Mouse (Mus musculus) thymus, adult 18-20 months (tissue): ENCODE data around the gene Scnn1b.

Experiments used
- DNase-seq, 2 experiments: peaks; one replicate each; pipeline ENCODE4 v3.0.0; 2022; ENCODE audit warnings: mixed read lengths in 2 of 2

Scnn1b gene

GRCm38 (mm10) chr7:121924361-121924760 is 59.5 kb downstream of the Scnn1b start:
- no peak for DNase-seq

GRCm38 (mm10) chr7:121927882-121928281 is 63.0 kb downstream of the Scnn1b start:
- DNase-seq = no peak

- DNase-seq = no peak
Observed at GRCm38 (mm10) chr7:121931246-121931645, 66.4 kb downstream of the Scnn1b start.

- no peak for DNase-seq
Observed at GRCm38 (mm10) chr7:121933675-121934074, 68.8 kb downstream of the Scnn1b start.

- DNase-seq = peak; percentile 16 to 22
Observed at GRCm38 (mm10) chr7:121934346-121934745, 69.5 kb downstream of the Scnn1b start.

GRCm38 (mm10) chr7:121935906-121936794 is 71.3 kb downstream of the Scnn1b start:
- DNase-seq = no peak

GRCm38 (mm10) chr7:121936861-121937630 is 72.2 kb downstream of the Scnn1b start:
- no peak for DNase-seq

GRCm38 (mm10) chr7:121938124-121938891 is 73.5 kb downstream of the Scnn1b start:
- DNase-seq = no peak

- DNase-seq = no peak
Observed at GRCm38 (mm10) chr7:121939244-121939643, 74.4 kb downstream of the Scnn1b start.

- DNase-seq = no peak
Observed at GRCm38 (mm10) chr7:121939729-121940128, 74.9 kb downstream of the Scnn1b start.

GRCm38 (mm10) chr7:121941016-121941415 is 76.2 kb downstream of the Scnn1b start:
- no peak for DNase-seq

GRCm38 (mm10) chr7:121941640-121942039 is 76.8 kb downstream of the Scnn1b start:
- DNase-seq = no peak

GRCm38 (mm10) chr7:121942371-121942770 is 77.5 kb downstream of the Scnn1b start:
- no peak for DNase-seq

GRCm38 (mm10) chr7:121946196-121946595 is 81.4 kb downstream of the Scnn1b start:
- no peak for DNase-seq

- no peak for DNase-seq
Observed at GRCm38 (mm10) chr7:121947513-121947912, 82.7 kb downstream of the Scnn1b start.

- DNase-seq = no peak
Observed at GRCm38 (mm10) chr7:121954891-121955669, 90.2 kb downstream of the Scnn1b start.

- DNase-seq = no peak
Observed at GRCm38 (mm10) chr7:121955802-121956201, 91.0 kb downstream of the Scnn1b start.

GRCm38 (mm10) chr7:121961913-121962570 is 97.2 kb downstream of the Scnn1b start:
- DNase-seq = no peak

GRCm38 (mm10) chr7:121962571-121962959 is 97.7 kb downstream of the Scnn1b start:
- DNase-seq = no peak

GRCm38 (mm10) chr7:121963883-121964398 is 99.1 kb downstream of the Scnn1b start:
- DNase-seq = no peak

GRCm38 (mm10) chr7:121966169-121966568 is 101.3 kb downstream of the Scnn1b start:
- no peak for DNase-seq
